Mouse (Mus musculus) adrenal gland, postnatal 14 days (tissue): ENCODE measurements around the gene Gm21987. TPM values are rescaled to one million over a fixed set of nuclear protein-coding genes. Genes with fewer than 3 reads are reported as not detected.
"Not testable (repeated sequence)": the region's sequence is repeated elsewhere in the genome, so short reads cannot be mapped to it uniquely, and the experiment has no call there.

ENCODE experiments used
- DNase-seq: peaks from one replicate; pipeline ENCODE4 v3.0.0; 2021; ENCODE audit warnings: mixed read lengths
- long read RNA-seq, 2 experiments: library from polyadenylated mRNA; stranded (forward); transcript quantifications; one replicate each; pipeline ENCODE4 v2.0.0; 2021
- total RNA-seq: library from RNA; stranded (reverse); gene quantifications from 2 replicates; pipeline ENCODE4 v1.2.3, GENCODE M21; 2021

The Gm21987 gene
- not detected in 2 replicates for total RNA-seq
- long read RNA-seq, experiment 1, partial matches to known transcripts, result 0 of 4 reads
- long read RNA-seq, experiment 1, other reads (novel, unspliced or antisense), result 4 of 4 reads
- long read RNA-seq, experiment 2, result 0 reads

- peak; percentile 96 for DNase-seq
These were observed at the start of gene Gm21987, which contains the start of gene Cox17 for GRCm38 (mm10) chr16:38346529-38347325. Gene Gm21987 (plus strand): TSS chr16:38347040. Gene Cox17 (plus strand): TSS chr16:38346991.

DNA sequence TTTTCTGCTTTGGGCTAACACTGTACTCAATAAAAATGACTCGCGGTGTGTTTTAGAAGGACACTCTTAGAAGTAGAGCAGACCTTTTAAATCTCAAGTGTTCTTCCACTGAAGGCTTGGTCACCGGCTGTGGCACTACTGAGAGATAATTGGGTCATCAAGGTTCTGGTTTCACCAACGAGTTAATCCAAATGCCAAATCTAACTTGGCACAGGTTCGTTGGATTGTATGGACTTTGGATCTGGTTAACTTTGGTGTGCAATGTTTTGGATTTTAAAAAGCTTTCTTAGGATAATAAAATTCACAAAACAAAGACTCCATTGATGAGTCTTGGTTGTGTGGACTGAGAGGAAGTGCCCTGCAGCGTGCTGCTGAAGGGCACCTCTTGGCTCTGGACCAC, 48.4 kb upstream of the Gm21987 start:
- no peak for DNase-seq

- DNase-seq, result no peak
These were observed 44.5 kb upstream of the Gm21987 start for GRCm38 (mm10) chr16:38302367-38302766.

- DNase-seq, result peak; percentile 76
These were observed 42.2 kb upstream of the Gm21987 start for GRCm38 (mm10) chr16:38304460-38305194.

- peak; percentile 59 for DNase-seq
These were observed 40.1 kb upstream of the Gm21987 start for GRCm38 (mm10) chr16:38306571-38307220.

GRCm38 (mm10) chr16:38307221-38307605, 39.6 kb upstream of the Gm21987 start:
- DNase-seq, result no peak

DNA sequence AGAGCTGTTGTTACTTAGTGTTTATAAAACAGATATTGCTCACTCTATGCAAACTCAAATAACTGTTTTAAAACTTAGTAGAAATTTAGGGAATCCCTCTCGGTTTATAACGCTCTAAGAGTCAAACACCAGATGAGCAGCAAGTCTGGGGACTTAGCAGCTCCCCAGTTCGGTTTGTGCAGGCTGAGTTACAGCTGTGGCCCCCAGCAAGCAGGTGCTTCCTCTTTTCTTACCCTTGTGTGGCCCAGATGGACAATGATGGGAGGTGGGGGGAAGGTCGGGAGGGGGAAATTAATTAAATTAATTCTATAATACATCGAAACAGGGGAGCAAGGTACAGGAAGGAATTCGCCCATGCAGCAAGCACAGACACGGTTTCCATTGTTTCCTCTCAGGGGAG, 39.2 kb upstream of the Gm21987 start:
- DNase-seq, result no peak

DNA sequence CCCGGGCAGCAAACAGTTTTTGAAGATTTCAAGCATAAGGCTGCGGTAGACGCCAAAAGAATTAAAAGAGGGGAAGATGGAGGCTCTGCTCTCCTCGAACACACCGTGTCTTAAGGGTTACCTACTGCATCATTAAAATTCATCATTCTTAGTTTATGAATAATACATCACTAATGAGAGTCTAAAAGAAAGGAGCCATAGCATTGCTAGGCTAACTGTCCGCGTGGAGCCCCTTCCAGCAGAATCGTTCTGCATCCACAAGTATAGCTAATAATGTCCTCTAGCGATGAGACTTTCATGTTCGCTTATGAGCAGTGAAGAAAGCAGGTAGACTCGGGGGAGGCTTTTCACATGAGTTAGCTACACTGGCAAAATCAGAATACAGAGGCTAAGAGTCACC, 38.6 kb upstream of the Gm21987 start:
- DNase-seq, result no peak

GRCm38 (mm10) chr16:38318492-38318891, 28.3 kb upstream of the Gm21987 start:
- no peak for DNase-seq

- no peak for DNase-seq
These were observed 27.8 kb upstream of the Gm21987 start for GRCm38 (mm10) chr16:38319087-38319486.

DNA sequence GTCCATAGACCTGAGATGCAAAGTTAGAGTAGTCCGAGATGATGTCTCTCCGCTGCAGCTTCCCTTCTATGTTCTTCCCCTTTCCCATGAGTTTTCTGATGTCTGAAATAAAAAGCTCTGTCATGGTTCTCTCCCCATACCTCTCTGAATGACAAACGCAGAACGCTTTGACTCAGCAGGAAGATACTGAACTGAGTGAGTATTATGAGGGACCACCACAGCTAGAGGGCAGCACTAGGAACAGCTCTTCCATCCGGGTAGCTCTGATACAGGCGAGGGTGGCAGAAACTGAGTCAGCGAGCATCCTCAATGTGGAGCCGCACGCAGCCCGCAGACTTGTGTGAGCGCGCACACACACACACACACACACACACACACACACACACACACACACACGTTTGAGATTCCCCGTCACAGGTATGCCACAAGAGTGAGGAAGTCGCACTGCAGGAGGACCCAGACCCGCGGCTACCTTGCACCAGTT, 25.3 kb upstream of the Gm21987 start:
- peak; percentile 57 for DNase-seq

- DNase-seq, result no peak
These were observed 22.5 kb upstream of the Gm21987 start for GRCm38 (mm10) chr16:38324311-38324710.

DNA sequence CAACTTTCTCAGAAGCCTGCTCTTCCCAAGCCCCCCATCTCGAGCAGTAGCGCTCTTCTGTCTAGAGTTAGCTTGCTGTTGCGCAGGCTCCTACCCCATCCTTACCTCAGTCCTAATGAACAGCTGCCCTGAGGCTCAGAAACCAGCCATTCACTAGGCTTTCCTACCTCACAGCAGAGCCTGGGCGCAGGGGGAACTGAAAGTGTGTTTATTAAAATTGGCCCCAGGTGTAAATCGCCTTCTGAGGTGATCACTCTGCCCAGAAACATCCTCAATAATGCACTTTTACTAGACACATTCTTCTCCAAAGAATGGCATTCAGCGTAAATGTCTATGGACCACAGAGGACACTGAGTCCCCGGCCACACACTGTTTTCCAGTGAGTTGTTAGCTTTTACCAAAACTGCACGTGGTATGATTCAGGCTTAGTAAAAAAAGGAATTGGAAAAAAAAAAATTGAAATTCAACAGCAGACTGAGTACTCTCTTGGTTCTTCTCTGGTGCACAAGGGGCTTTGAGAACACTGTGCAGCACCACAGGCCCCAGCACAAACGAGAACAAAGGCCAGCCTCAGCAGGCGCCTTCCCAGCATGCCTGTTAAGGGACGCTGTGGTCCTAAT, 20.0 kb upstream of the Gm21987 start:
- no peak for DNase-seq

DNA sequence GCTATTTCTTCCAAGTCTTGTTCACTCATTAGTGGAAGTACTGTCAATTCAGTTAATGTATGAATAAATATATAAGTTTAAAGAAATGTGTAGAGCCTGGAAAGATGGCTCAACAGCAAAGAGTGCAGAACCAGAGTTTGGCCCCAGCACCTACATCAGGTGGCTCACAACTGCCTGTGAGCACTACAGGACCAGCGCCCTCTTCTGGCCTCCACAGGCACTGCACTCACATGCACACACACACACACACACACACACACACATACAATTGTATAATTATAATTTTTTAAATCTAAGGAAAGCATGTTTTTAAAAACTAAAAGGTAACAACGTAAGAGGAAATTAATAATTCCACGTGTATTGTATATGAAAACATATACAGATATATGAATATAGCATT, 17.5 kb upstream of the Gm21987 start:
- DNase-seq, result no peak

DNA sequence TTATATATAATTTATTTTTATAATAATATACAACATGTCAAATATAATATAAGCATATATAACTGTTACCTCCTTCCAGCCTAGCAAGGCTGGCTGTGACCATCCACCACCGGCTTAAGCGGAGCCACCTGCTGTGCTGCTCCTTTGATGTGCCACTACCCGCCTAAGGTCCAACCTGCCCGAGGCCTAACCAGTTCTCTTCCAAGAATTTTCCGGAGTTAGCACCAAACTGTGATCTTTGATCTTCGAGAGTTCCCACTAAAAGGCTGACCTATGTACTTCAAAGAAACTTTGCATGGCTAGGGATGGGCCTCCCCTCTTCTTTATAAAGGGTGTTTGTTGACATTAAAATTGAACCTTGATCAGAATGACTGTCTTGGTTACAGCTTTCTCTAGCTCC, 12.4 kb upstream of the Gm21987 start:
- no peak for DNase-seq

DNA sequence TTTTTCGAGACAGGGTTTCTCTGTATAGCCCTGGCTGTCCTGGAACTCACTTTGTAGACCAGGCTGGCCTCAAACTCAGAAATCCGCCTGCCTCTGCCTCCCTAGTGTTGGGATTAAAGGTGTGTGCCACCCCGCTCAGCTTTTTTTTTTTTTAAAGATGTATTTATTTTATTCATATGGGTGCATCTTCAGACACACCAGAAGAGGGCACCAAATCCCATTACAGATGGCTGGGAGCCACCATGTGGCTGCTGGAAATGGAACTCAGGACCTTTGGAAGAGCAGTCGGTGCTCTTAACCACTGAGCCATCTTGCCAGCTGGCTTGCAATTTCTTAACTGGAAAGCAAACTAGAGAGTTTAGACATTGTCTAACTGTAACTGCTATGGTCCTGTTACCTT, 8.8 kb upstream of the Gm21987 start:
- not testable (repeated sequence) for DNase-seq

GRCm38 (mm10) chr16:38341396-38342324, 5.2 kb upstream of the Gm21987 start, which contains the start of gene Maats1:
Gene Maats1 (minus strand): TSS chr16:38342143.
- DNase-seq, result peak; percentile 91

- DNase-seq, result no peak
These were observed 1.7 kb upstream of the Gm21987 start for GRCm38 (mm10) chr16:38344941-38345725.

DNA sequence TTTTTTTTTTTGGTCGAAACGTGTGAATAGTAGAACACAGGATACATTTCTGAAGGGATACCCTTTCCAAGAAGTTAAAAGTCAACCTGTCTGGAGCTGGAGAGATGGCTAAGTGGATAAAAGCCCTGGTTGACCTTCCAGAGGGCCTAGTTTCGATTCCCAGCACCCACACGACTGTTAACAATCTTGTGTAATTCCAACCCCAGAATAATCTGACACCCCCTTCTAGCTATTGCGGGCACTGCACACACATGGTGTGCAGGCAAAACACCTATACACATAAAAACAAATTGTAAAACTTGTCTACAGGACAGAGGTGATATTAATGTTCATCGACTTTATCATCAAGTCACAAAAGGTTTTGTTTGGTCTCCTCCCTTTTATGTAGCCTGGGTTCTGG, 748 bp downstream of the Gm21987 start:
- DNase-seq, result no peak

DNA sequence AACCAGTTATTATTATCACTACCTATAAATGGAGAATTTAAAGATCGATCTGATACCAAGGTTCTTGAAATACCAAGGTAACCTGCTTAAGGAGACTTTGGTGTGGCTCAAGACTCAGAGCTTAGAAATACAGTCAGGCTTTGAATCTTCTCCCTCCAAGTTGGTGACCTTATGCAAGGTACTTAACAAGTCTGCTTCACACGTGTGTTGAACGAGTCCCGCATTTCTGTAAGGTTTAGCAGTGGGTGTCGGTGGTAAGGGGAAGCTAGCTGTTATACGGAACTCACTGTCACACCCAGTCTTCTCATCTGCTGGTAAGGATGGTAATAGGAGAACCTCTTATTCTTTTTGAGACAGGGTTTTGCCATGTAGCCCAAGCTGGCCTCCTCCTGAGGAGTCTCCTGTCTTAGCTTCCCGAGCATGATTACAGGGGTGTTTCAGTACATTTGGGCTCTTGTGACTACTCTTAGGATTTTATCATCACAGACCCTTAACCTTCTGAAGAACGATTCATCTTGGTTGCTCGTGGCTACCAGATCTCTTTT, 1.4 kb downstream of the Gm21987 start:
- DNase-seq, result no peak
